Mouse (Mus musculus): ENCODE results near the gene Ptprr. TPM values are rescaled to one million over a fixed set of nuclear protein-coding genes. Genes with fewer than 3 reads are reported as not detected.

Ptprr gene
- polyA plus RNA-seq, 1 experiment from 2014 or later: 0.52 TPM

- WGBS: 81% methylated on average over 2 of the region's 2 CpGs
- H3K4me1 ChIP-seq (ENCODE audit: insufficient read depth, low read length): no peaks in the 10 kb centered on the region
- ATAC-seq (ENCODE audit: low FRiP score, low TSS enrichment): no peak
Measured at GRCm38 (mm10) chr10:116135187-116135586, 117.2 kb downstream of the Ptprr start.

GRCm38 (mm10) chr10:116140226-116140625, 122.2 kb downstream of the Ptprr start:
- whole genome bisulfite sequencing: 95% methylated on average over 8 of the region's 8 CpGs

More at GRCm38 (mm10) chr10:116135187-116135586, 117.2 kb downstream of the Ptprr start:
- Histone ChIP-seq H3K36me3 (ENCODE audit: insufficient read depth, low read length) (no peaks in the 10 kb centered on the region), H3K4me2 (replicated peaks; ENCODE audit: low read depth, low read length) (no peak overlapping the region), H3K9ac (replicated peaks; ENCODE audit: low read length) (no peak overlapping the region), H3K4me3 (ENCODE audit: low read length) (no peak overlapping the region), H3K9me3 (ENCODE audit: low read length) (no peaks in the 10 kb centered on the region), H3K27me3 (ENCODE audit: insufficient read depth, low read length) (no peaks in the 10 kb centered on the region), H3K27ac (ENCODE audit: low read length) (no peak overlapping the region)

GRCm38 (mm10) chr10:116143684-116144083, 125.7 kb downstream of the Ptprr start:
- H3K27me3 ChIP-seq (ENCODE audit: insufficient read depth, low read length): no peaks in the 10 kb centered on the region
- no peak for ATAC-seq (ENCODE audit: low FRiP score, low TSS enrichment)
- H3K36me3 ChIP-seq (ENCODE audit: insufficient read depth, low read length): no peaks in the 10 kb centered on the region
- H3K9ac ChIP-seq (replicated peaks; ENCODE audit: low read length): no peak overlapping the region
- no peak overlapping the region for H3K4me2 ChIP-seq (replicated peaks; ENCODE audit: low read depth, low read length)
- H3K27ac ChIP-seq (ENCODE audit: low read length): no peak overlapping the region
- H3K4me3 ChIP-seq (ENCODE audit: low read length): no peak overlapping the region
- H3K9me3 ChIP-seq (ENCODE audit: low read length): no peaks in the 10 kb centered on the region
- WGBS: 92% methylated on average over 10 of the region's 10 CpGs
- no peaks in the 10 kb centered on the region for H3K4me1 ChIP-seq (ENCODE audit: insufficient read depth, low read length)

More at GRCm38 (mm10) chr10:116140226-116140625, 122.2 kb downstream of the Ptprr start:
- H3K9me3 ChIP-seq (ENCODE audit: low read length): no peaks in the 10 kb centered on the region
- H3K27me3 ChIP-seq (ENCODE audit: insufficient read depth, low read length): no peaks in the 10 kb centered on the region
- no peak overlapping the region for H3K4me2 ChIP-seq (replicated peaks; ENCODE audit: low read depth, low read length)
- H3K4me1 ChIP-seq (ENCODE audit: insufficient read depth, low read length): no peaks in the 10 kb centered on the region
- no peaks in the 10 kb centered on the region for H3K36me3 ChIP-seq (ENCODE audit: insufficient read depth, low read length)
- no peak overlapping the region for H3K4me3 ChIP-seq (ENCODE audit: low read length)
- H3K27ac ChIP-seq (ENCODE audit: low read length): no peak overlapping the region
- no peak overlapping the region for H3K9ac ChIP-seq (replicated peaks; ENCODE audit: low read length)
- no peak for ATAC-seq (ENCODE audit: low FRiP score, low TSS enrichment)

- WGBS: 31% methylated on average over 9 of the region's 9 CpGs
- no peaks in the 10 kb centered on the region for H3K9me3 ChIP-seq (ENCODE audit: low read length)
- H3K36me3 ChIP-seq (ENCODE audit: insufficient read depth, low read length): no peaks in the 10 kb centered on the region
- no peaks in the 10 kb centered on the region for H3K27me3 ChIP-seq (ENCODE audit: insufficient read depth, low read length)
- no peaks in the 10 kb centered on the region for H3K4me1 ChIP-seq (ENCODE audit: insufficient read depth, low read length)
- H3K4me3 ChIP-seq (ENCODE audit: low read length): no peak overlapping the region
- no peak overlapping the region for H3K4me2 ChIP-seq (replicated peaks; ENCODE audit: low read depth, low read length)
- ATAC-seq (ENCODE audit: low FRiP score, low TSS enrichment): no peak
- H3K27ac ChIP-seq (ENCODE audit: low read length): no peak overlapping the region
- H3K9ac ChIP-seq (replicated peaks; ENCODE audit: low read length): no peak overlapping the region
Measured at GRCm38 (mm10) chr10:116146091-116146490, 128.1 kb downstream of the Ptprr start.

- ATAC-seq (ENCODE audit: low FRiP score, low TSS enrichment): no peak
- Histone ChIP-seq H3K27me3 (ENCODE audit: insufficient read depth, low read length) (no peaks in the 10 kb centered on the region), H3K9me3 (ENCODE audit: low read length) (peaks cover 4% of the 10 kb centered on the region; the same call in 1 of the 2 replicates), H3K4me1 (ENCODE audit: insufficient read depth, low read length) (no peaks in the 10 kb centered on the region), H3K27ac (ENCODE audit: low read length) (no peak overlapping the region), H3K9ac (replicated peaks; ENCODE audit: low read length) (no peak overlapping the region), H3K36me3 (ENCODE audit: insufficient read depth, low read length) (no peaks in the 10 kb centered on the region), H3K4me2 (replicated peaks; ENCODE audit: low read depth, low read length) (no peak overlapping the region), H3K4me3 (ENCODE audit: low read length) (no peak overlapping the region)
- 85% methylated on average over 5 of the region's 5 CpGs for WGBS
Measured at GRCm38 (mm10) chr10:116154707-116155106, 136.7 kb downstream of the Ptprr start.

GRCm38 (mm10) chr10:116156699-116157098, 138.7 kb downstream of the Ptprr start:
- Histone ChIP-seq H3K9ac (replicated peaks; ENCODE audit: low read length) (no peak overlapping the region), H3K4me2 (replicated peaks; ENCODE audit: low read depth, low read length) (no peak overlapping the region), H3K4me1 (ENCODE audit: insufficient read depth, low read length) (no peaks in the 10 kb centered on the region), H3K27me3 (ENCODE audit: insufficient read depth, low read length) (no peaks in the 10 kb centered on the region), H3K36me3 (ENCODE audit: insufficient read depth, low read length) (no peaks in the 10 kb centered on the region), H3K4me3 (ENCODE audit: low read length) (no peak overlapping the region), H3K9me3 (ENCODE audit: low read length) (peaks cover 4% of the 10 kb centered on the region; the same call in 1 of the 2 replicates), H3K27ac (ENCODE audit: low read length) (no peak overlapping the region)
- 63% methylated on average over 1 of the region's 1 CpGs for WGBS
- ATAC-seq (ENCODE audit: low FRiP score, low TSS enrichment): no peak

GRCm38 (mm10) chr10:116162338-116162737, 144.3 kb downstream of the Ptprr start:
- Histone ChIP-seq H3K9ac (replicated peaks; ENCODE audit: low read length) (no peak overlapping the region), H3K4me2 (replicated peaks; ENCODE audit: low read depth, low read length) (no peak overlapping the region), H3K27me3 (ENCODE audit: insufficient read depth, low read length) (no peaks in the 10 kb centered on the region), H3K36me3 (ENCODE audit: insufficient read depth, low read length) (no peaks in the 10 kb centered on the region), H3K27ac (ENCODE audit: low read length) (no peak overlapping the region), H3K4me1 (ENCODE audit: insufficient read depth, low read length) (no peaks in the 10 kb centered on the region), H3K4me3 (ENCODE audit: low read length) (no peak overlapping the region), H3K9me3 (ENCODE audit: low read length) (no peaks in the 10 kb centered on the region)
- WGBS: 72% methylated on average over 11 of the region's 12 CpGs
- ATAC-seq (ENCODE audit: low FRiP score, low TSS enrichment): no peak

- H3K4me3 ChIP-seq (ENCODE audit: low read length): no peak overlapping the region
- 32% methylated on average over 10 of the region's 10 CpGs for WGBS
- peak overlapping the region; percentile 15; the same call in 1 of the 2 replicates for H3K4me2 ChIP-seq (replicated peaks; ENCODE audit: low read depth, low read length)
- H3K9ac ChIP-seq (replicated peaks; ENCODE audit: low read length): no peak overlapping the region
- ATAC-seq (ENCODE audit: low FRiP score, low TSS enrichment): peak; percentile 71
- no peak overlapping the region for H3K27ac ChIP-seq (ENCODE audit: low read length)
- no peaks in the 10 kb centered on the region for H3K27me3 ChIP-seq (ENCODE audit: insufficient read depth, low read length)
- no peaks in the 10 kb centered on the region for H3K36me3 ChIP-seq (ENCODE audit: insufficient read depth, low read length)
- no peaks in the 10 kb centered on the region for H3K9me3 ChIP-seq (ENCODE audit: low read length)
- peaks cover 6% of the 10 kb centered on the region for H3K4me1 ChIP-seq (ENCODE audit: insufficient read depth, low read length)
Measured at GRCm38 (mm10) chr10:116175324-116175883, 157.4 kb downstream of the Ptprr start.

GRCm38 (mm10) chr10:116177390-116178179, 159.6 kb downstream of the Ptprr start:
- no peaks in the 10 kb centered on the region for H3K9me3 ChIP-seq (ENCODE audit: low read length)
- H3K27ac ChIP-seq (ENCODE audit: low read length): no peak overlapping the region
- H3K9ac ChIP-seq (replicated peaks; ENCODE audit: low read length): no peak overlapping the region
- peak overlapping the region; percentile 57 for H3K4me2 ChIP-seq (replicated peaks; ENCODE audit: low read depth, low read length)
- peak overlapping the region; percentile 34 for H3K4me3 ChIP-seq (ENCODE audit: low read length)
- 8% methylated on average over 21 of the region's 21 CpGs for WGBS
- H3K36me3 ChIP-seq (ENCODE audit: insufficient read depth, low read length): no peaks in the 10 kb centered on the region
- H3K4me1 ChIP-seq (ENCODE audit: insufficient read depth, low read length): peaks cover 6% of the 10 kb centered on the region
- no peaks in the 10 kb centered on the region for H3K27me3 ChIP-seq (ENCODE audit: insufficient read depth, low read length)
- peak; percentile 71 for ATAC-seq (ENCODE audit: low FRiP score, low TSS enrichment)

- Histone ChIP-seq H3K9me3 (ENCODE audit: low read length) (no peaks in the 10 kb centered on the region), H3K9ac (replicated peaks; ENCODE audit: low read length) (no peak overlapping the region), H3K4me2 (replicated peaks; ENCODE audit: low read depth, low read length) (no peak overlapping the region), H3K36me3 (ENCODE audit: insufficient read depth, low read length) (no peaks in the 10 kb centered on the region), H3K4me3 (ENCODE audit: low read length) (no peak overlapping the region), H3K27me3 (ENCODE audit: insufficient read depth, low read length) (no peaks in the 10 kb centered on the region), H3K27ac (ENCODE audit: low read length) (no peak overlapping the region), H3K4me1 (ENCODE audit: insufficient read depth, low read length) (peaks cover 6% of the 10 kb centered on the region)
- no peak for ATAC-seq (ENCODE audit: low FRiP score, low TSS enrichment)
- 72% methylated on average over 5 of the region's 5 CpGs for whole genome bisulfite sequencing
Measured at GRCm38 (mm10) chr10:116181235-116181634, 163.2 kb downstream of the Ptprr start.
